18 mouse cellular contexts compared by ENCODE assay signal in the genomic region with DNA sequence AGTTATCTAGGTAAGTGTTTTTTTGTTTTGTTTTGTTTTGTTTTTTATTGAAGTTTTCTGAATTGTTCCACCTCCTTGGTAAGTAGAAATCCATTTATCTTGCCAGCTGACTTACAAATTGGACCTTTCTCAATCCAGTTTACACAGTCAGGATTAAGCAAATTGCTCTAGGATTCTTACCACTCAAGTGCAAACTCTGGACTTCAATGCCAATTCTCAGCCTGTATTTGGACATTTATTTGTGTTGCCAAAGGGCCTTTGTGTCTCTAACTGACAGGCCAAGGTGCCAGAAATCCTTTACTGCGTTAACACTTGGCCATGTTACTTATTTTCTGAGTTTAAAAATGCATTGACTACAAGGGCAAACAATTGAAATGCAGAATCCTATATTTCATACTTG. TPM values are rescaled to one million over a fixed set of nuclear protein-coding genes. Genes with fewer than 3 reads are reported as not detected.
DNase-seq lines count a peak whose midpoint lies in the region; ATAC-seq lines count a peak whose summit lies in the region.
"Had no signal": no experiment of that assay in that cellular context is flagged by ENCODE, and none has a peak within 500 bp of the region (broad histone marks: within the 10 kb centered on the region; RNA-seq: fewer than 3 reads in every experiment).

No protein-coding gene starts in this region.

- H3K27ac ChIP-seq in forebrain, embryonic 13.5 days, result no peak overlapping the region
- no peak overlapping the region for H3K27ac ChIP-seq in forebrain, embryonic 12.5 days
- no peak overlapping the region for H3K27ac ChIP-seq in forebrain, embryonic 15.5 days (replicated peaks)
- H3K27ac ChIP-seq in forebrain, embryonic 10.5 days, result no peak overlapping the region
- H3K27ac ChIP-seq: embryonic facial prominence, embryonic 13.5 days; embryonic facial prominence, embryonic 15.5 days had no signal

- no peaks in the 10 kb centered on the region for H3K27me3 ChIP-seq in forebrain, embryonic 13.5 days
- no peaks in the 10 kb centered on the region for H3K27me3 ChIP-seq in forebrain, embryonic 12.5 days
- no peaks in the 10 kb centered on the region for H3K27me3 ChIP-seq in forebrain, embryonic 15.5 days
- H3K27me3 ChIP-seq in forebrain, embryonic 10.5 days (ENCODE audit: poor library complexity, severe bottlenecking), result no peaks in the 10 kb centered on the region
- H3K27me3 ChIP-seq: embryonic facial prominence, embryonic 13.5 days; embryonic facial prominence, embryonic 15.5 days had no signal

- H3K9me3 ChIP-seq in forebrain, embryonic 13.5 days (replicated peaks), result no peaks in the 10 kb centered on the region
- H3K9me3 ChIP-seq in forebrain, embryonic 12.5 days, result no peaks in the 10 kb centered on the region
- H3K9me3 ChIP-seq in forebrain, embryonic 15.5 days, result no peaks in the 10 kb centered on the region
- H3K9me3 ChIP-seq in forebrain, embryonic 10.5 days, result no peaks in the 10 kb centered on the region
- H3K9me3 ChIP-seq: embryonic facial prominence, embryonic 13.5 days; embryonic facial prominence, embryonic 15.5 days had no signal

- H3K36me3 ChIP-seq in forebrain, embryonic 13.5 days (ENCODE audit: poor library complexity, severe bottlenecking), result no peaks in the 10 kb centered on the region
- no peaks in the 10 kb centered on the region for H3K36me3 ChIP-seq in forebrain, embryonic 12.5 days (replicated peaks)
- no peaks in the 10 kb centered on the region for H3K36me3 ChIP-seq in forebrain, embryonic 15.5 days
- no peaks in the 10 kb centered on the region for H3K36me3 ChIP-seq in forebrain, embryonic 10.5 days (replicated peaks)
- H3K36me3 ChIP-seq: embryonic facial prominence, embryonic 13.5 days; embryonic facial prominence, embryonic 15.5 days had no signal

- H3K9ac ChIP-seq in forebrain, embryonic 13.5 days, result no peak overlapping the region
- H3K9ac ChIP-seq in forebrain, embryonic 12.5 days, result no peak overlapping the region
- H3K9ac ChIP-seq in forebrain, embryonic 15.5 days (replicated peaks), result no peak overlapping the region
- H3K9ac ChIP-seq: embryonic facial prominence, embryonic 13.5 days; embryonic facial prominence, embryonic 15.5 days; forebrain, postnatal 0 days had no signal

- H3K4me2 ChIP-seq in forebrain, embryonic 13.5 days, result no peak overlapping the region
- no peak overlapping the region for H3K4me2 ChIP-seq in forebrain, embryonic 12.5 days
- no peak overlapping the region for H3K4me2 ChIP-seq in forebrain, embryonic 15.5 days (replicated peaks)
- H3K4me2 ChIP-seq: embryonic facial prominence, embryonic 13.5 days; embryonic facial prominence, embryonic 15.5 days had no signal

- peaks cover 48% of the 10 kb centered on the region for H3K4me1 ChIP-seq in forebrain, embryonic 13.5 days
- peaks cover 26% of the 10 kb centered on the region; the same call in 1 of the 2 replicates for H3K4me1 ChIP-seq in forebrain, embryonic 12.5 days
- peaks cover 34% of the 10 kb centered on the region for H3K4me1 ChIP-seq in forebrain, embryonic 15.5 days
- H3K4me1 ChIP-seq in forebrain, embryonic 10.5 days, result peaks cover 59% of the 10 kb centered on the region
- H3K4me1 ChIP-seq: embryonic facial prominence, embryonic 13.5 days; embryonic facial prominence, embryonic 15.5 days had no signal

- no peak for DNase-seq in forebrain, embryonic 10.5 days (ENCODE audit: extremely low spot score, low spot score)
- peak; percentile 54 for DNase-seq in gonadal fat pad, adult 2 months (ENCODE audit: low read depth)
- DNase-seq in embryo, embryonic 10.5 days (ENCODE audit: low spot score), result no peak
- DNase-seq: adrenal gland, adult 2 months; adrenal gland, postnatal 10 days; adrenal gland, postnatal 25 days; cerebellum, adult 11-12 months; cerebellum, adult 2 months; cerebellum, adult 9-10 months; cerebellum, postnatal 25 days; embryo, embryonic 11 days; forebrain, postnatal 0 days had no signal

- no peak overlapping the region for H3K4me3 ChIP-seq in forebrain, embryonic 13.5 days
- H3K4me3 ChIP-seq in forebrain, embryonic 12.5 days (replicated peaks), result no peak overlapping the region
- no peak overlapping the region for H3K4me3 ChIP-seq in forebrain, embryonic 15.5 days
- no peak overlapping the region for H3K4me3 ChIP-seq in forebrain, embryonic 10.5 days
- H3K4me3 ChIP-seq: embryonic facial prominence, embryonic 13.5 days; embryonic facial prominence, embryonic 15.5 days; erythroblast, embryonic 14.5 days had no signal

- 33% methylated on average over 1 of the region's 1 CpGs for WGBS in forebrain, embryonic 13.5 days
- 50% methylated on average over 1 of the region's 1 CpGs for WGBS in forebrain, embryonic 12.5 days
- 16% methylated on average over 1 of the region's 1 CpGs for WGBS in forebrain, embryonic 15.5 days
- WGBS in forebrain, embryonic 10.5 days, result 63% methylated on average over 1 of the region's 1 CpGs

- peak; percentile 7; the same call in 1 of the 2 replicates for ATAC-seq in forebrain, embryonic 13.5 days
- ATAC-seq in forebrain, embryonic 12.5 days (ENCODE audit: low FRiP score), result no peak
- 0 out of 2 replicates have a peak, but pooled peaks have one; percentile 14 for ATAC-seq in forebrain, embryonic 15.5 days (replicated peaks)
- ATAC-seq: forebrain, postnatal 0 days had no signal

RNA-seq across cellular contexts. Expression of a gene that starts 38.7 kb away (rescaled TPM):
- 63.1 and 68.5 TPM in 2 replicates for polyA plus RNA-seq in forebrain, embryonic 13.5 days (2015; fragmentation: Nextera tagmentation; extraction: Ambion mirVana)
- 60.4 and 65.3 TPM in 2 replicates for polyA plus RNA-seq in forebrain, embryonic 12.5 days (2016; fragmentation: Nextera tagmentation; extraction: Ambion mirVana)
- polyA plus RNA-seq in forebrain, embryonic 15.5 days (2015; fragmentation: Nextera tagmentation; extraction: Ambion mirVana), result 102 and 112 TPM in 2 replicates
- polyA plus RNA-seq in forebrain, embryonic 10.5 days (2016; fragmentation: Nextera tagmentation; extraction: Ambion mirVana), result 14.2 and 14.4 TPM in 2 replicates
- polyA plus RNA-seq in gonadal fat pad, adult 2 months (2012; rRNA removed), result 1.4 and 1.8 TPM in 2 replicates
- polyA plus RNA-seq: erythroblast, embryonic 14.5 days had no signal
